Comparison of ENCODE assay signal across 12 mouse cellular contexts in genomic region chr7:124855056-124855455, GRCm38 (mm10).
A peak's percentile ranks its signal among the peaks of the same experiment; 100 is the strongest.
DNase-seq lines count a peak whose midpoint lies in the region; ATAC-seq lines count a peak whose summit lies in the region.
"Had no signal": no experiment of that assay in that cellular context is flagged by ENCODE, and none has a peak within 500 bp of the region (broad histone marks: within the 10 kb centered on the region; RNA-seq: fewer than 3 reads in every experiment).

No protein-coding gene starts in this region.

- 0 out of 2 replicates have a peak, but pooled peaks have one; percentile 30 for ATAC-seq in limb, embryonic 15.5 days (ENCODE audit: insufficient number of reproducible peaks, low FRiP score, low TSS enrichment, low read depth)

- H3K27ac ChIP-seq in limb, embryonic 15.5 days, result no peak overlapping the region
- H3K27ac ChIP-seq: embryonic facial prominence, embryonic 15.5 days; lung, embryonic 15.5 days had no signal

- no peaks in the 10 kb centered on the region for H3K4me1 ChIP-seq in limb, embryonic 15.5 days
- H3K4me1 ChIP-seq: lung, embryonic 15.5 days had no signal

- no peaks in the 10 kb centered on the region for H3K27me3 ChIP-seq in limb, embryonic 15.5 days
- H3K27me3 ChIP-seq: embryonic facial prominence, embryonic 15.5 days; lung, embryonic 15.5 days had no signal

- peak; percentile 7 for DNase-seq in heart, postnatal 4 days
- DNase-seq in heart, adult 18-20 months, result no peak
- peak; percentile 21 for DNase-seq in cerebellum, adult 9-11 months
- peak; percentile 21 for DNase-seq in layer of hippocampus, adult 9-10 months (ENCODE audit: low spot score)
- DNase-seq in kidney, postnatal 14 days, result no peak
- no peak for DNase-seq in testis, postnatal 10 days (ENCODE audit: low spot score)
- no peak for DNase-seq in ovary, postnatal 36 days (ENCODE audit: low spot score)
- DNase-seq: gastrocnemius, postnatal 25 days; kidney, adult 9 months had no signal

- no peaks in the 10 kb centered on the region for H3K9me3 ChIP-seq in limb, embryonic 15.5 days
- H3K9me3 ChIP-seq: embryonic facial prominence, embryonic 15.5 days; lung, embryonic 15.5 days had no signal

- H3K9ac ChIP-seq in limb, embryonic 15.5 days, result no peak overlapping the region
- H3K9ac ChIP-seq: embryonic facial prominence, embryonic 15.5 days; lung, embryonic 15.5 days had no signal

- WGBS in limb, embryonic 15.5 days, result 79% methylated on average over 5 of the region's 5 CpGs

- H3K36me3 ChIP-seq in limb, embryonic 15.5 days, result no peaks in the 10 kb centered on the region
- H3K36me3 ChIP-seq: embryonic facial prominence, embryonic 15.5 days; lung, embryonic 15.5 days had no signal

- no peak overlapping the region for H3K4me3 ChIP-seq in limb, embryonic 15.5 days
- H3K4me3 ChIP-seq: embryonic facial prominence, embryonic 15.5 days; lung, embryonic 15.5 days had no signal

- H3K4me2 ChIP-seq in limb, embryonic 15.5 days, result no peak overlapping the region
- H3K4me2 ChIP-seq: embryonic facial prominence, embryonic 15.5 days; lung, embryonic 15.5 days had no signal

Comparison
In these comparisons a context has a peak if more than half of its experiments do, and no peak if none do; other contexts are left out.
1. DNase-seq: peak in heart, postnatal 4 days (single experiment), cerebellum, adult 9-11 months (single experiment) and layer of hippocampus, adult 9-10 months (single experiment); none in heart, adult 18-20 months (0 of 2), kidney, postnatal 14 days (single experiment), testis, postnatal 10 days (single experiment) and ovary, postnatal 36 days (single experiment).